Mouse (Mus musculus): ENCODE measurements at regions not wholly inside any gene's neighbourhood (a gene's known extent, or its start where the extent isn't known, plus 50 kb on each side); places are given as distances from the start of the nearest gene placed in this dataset.

DNA sequence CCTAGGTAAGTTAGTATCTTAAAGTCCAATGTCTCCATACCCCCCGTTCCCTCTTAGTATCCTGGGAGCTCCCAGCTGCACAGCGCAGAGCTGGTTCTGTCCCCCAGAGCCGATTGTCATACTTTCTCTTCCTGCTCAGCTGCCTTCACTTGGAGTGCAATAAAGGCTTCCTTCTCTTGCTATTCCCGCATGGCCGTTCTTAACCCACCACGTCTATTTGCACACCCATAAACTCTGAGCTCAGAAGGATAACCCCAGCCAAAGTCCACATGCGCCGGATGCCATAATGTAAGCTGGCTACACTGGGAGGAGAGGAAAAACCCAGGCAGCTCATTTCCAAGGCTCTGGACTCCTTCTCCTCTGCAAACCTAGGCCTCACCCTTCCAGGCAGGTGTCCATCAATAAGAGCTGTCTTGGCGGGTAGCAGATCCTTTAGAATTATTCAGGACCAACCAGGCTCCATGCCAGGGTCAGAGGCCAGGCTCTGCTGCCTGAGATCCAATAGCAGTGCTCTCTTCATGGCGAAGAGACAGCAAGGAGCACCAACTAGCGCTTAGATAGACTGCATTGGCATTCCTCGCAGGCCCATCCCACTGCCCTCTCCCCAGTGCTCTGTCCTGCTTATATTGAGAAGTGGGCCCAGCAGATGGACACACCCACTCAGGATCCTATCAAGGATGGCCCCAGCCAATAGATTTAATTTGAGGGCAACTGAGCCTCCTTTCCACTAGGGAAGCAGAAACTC lies 204.4 kb downstream of the Gm45692 start:
- no peak for TF ChIP-seq GATA1 (IDR thresholded peaks at IDR 0.05; ENCODE audit: low read length)

DNA sequence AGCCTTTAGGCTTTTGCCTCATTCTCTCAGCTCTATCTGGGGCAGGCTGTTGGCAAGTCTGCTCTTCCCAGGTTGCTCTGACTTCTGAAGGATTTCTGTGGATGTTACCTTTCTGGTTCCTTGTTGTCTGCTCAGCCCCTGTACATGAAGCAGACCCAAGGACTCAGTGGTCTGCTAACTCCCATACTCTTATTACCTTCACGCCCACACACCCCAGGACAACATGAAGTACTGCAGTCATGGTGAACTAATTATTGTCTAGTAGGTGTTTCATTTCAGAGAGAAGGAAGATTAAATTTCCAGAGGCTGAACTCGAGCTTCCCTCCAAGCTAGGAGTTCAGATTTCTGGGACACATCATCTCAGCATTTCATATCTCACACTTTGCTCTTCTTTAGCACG lies 205.3 kb downstream of the Gm45692 start:
- TF ChIP-seq GATA1 (IDR thresholded peaks at IDR 0.05; ENCODE audit: low read length): no peak

DNA sequence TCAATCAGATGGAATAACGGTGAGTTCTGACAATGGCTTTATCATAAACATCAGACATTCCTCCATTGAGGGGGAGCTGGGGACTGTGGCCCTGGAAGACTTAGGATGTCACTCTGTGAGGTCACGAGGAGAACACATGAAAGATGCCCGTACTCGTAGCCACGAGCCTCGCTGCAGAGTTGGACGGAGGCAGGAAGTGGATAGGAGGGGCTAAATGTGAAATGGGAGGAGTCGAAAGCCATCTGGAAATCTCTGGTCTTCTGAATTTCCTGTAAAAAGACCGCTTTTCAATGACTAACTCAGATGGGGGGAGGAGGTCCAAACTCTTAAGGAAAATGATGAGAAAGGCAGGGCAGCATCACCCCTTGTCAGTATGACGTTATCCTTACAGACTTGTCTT lies 210.5 kb downstream of the Gm45692 start:
- TF ChIP-seq GATA1 (IDR thresholded peaks at IDR 0.05; ENCODE audit: low read length): no peak

DNA sequence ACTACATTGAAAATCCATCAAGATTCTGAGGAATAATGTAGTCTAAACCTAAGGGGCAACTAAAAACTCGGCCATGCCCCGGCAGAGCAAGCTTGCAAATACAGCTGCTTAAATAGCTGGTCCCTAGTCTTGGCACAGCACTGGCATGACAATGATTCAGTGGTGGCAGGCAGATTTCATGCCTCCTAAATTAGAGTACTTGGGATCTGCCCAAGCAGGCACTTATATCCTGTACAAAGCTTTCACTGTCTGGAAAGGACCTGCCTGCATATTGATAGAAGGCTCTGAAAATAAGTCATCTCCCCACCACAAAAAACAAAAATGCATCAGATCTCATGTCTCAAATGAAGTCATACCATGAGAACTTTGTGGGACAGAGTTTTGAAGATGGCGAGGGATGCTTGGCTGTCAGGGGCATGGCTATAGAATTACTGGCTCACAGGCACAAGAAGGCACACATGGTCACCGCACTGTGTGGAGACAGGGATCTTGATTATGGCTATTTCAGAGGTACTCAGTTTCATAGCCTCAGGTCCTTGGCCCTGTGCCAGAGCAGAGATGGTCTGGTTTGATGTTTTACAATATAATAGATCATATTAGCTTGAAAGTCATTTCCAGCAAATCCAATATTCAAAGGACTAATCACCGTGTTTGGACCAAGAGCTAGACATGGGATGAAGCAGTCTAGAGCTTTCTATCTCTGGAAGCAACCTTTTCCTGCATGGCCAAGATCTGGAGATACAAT lies 217.7 kb downstream of the Gm45692 start:
- TF ChIP-seq GATA1 (IDR thresholded peaks at IDR 0.05; ENCODE audit: low read length): no peak

DNA sequence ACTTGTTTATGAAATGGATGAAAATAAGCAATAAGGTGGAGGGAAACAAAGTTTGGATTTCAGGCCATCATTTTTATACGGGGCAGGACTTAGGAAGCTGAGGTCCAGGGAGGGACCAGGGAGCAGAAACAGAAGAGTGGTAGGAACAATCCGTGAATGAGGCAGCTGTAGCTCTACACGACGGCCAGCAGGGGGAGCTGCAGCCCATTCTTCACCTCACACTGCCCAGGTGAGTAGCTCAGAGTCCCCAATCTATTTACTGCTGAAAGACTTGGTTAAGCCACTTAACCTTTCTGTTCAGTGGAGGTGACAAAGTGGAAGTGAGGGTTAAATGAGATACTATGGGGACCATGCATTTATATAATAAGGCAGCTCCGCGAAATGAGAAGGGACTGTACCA lies 225.7 kb downstream of the Gm45692 start:
- no peak for TF ChIP-seq GATA1 (IDR thresholded peaks at IDR 0.05; ENCODE audit: low read length)

DNA sequence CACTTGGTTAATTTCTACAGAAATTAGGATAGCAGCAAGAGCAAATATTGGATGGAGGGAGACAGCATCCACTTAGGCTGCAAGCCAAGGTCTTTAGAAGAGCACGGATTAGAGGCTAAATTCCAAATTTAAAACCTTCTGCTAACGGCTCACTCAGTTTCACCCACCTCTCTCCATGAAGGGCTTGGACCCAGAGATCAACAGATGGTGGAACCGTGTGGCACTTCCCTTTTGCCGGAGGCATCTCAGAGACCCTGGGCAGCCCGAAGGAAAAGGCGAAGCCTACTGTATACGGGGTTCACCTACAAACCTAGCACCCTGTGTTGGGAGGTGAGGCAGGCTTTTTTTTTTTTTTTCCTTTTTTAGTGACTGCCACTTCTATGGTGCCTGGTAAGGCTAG lies 229.9 kb downstream of the Gm45692 start:
- no peak for TF ChIP-seq GATA1 (IDR thresholded peaks at IDR 0.05; ENCODE audit: low read length)

DNA sequence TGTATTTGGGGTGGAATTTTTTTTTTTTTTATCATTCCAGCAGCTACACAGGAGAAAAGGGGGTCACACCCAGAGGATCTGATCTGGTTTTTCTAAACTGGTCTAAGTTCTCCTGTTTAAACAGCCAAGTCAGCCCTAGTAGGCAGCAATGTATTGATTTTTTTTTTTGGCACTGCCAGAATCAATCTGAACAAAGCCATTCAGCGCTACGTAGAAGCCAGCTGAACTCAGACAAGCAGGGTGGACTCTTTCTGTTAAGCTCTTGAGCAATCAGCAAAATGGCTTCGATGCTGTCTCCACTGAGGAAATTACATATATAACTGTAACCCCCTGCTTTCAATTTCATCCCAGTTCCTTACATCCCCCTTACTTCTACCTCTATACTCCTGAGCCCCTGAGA lies 230.5 kb downstream of the Gm45692 start:
- no peak for TF ChIP-seq GATA1 (IDR thresholded peaks at IDR 0.05; ENCODE audit: low read length)

DNA sequence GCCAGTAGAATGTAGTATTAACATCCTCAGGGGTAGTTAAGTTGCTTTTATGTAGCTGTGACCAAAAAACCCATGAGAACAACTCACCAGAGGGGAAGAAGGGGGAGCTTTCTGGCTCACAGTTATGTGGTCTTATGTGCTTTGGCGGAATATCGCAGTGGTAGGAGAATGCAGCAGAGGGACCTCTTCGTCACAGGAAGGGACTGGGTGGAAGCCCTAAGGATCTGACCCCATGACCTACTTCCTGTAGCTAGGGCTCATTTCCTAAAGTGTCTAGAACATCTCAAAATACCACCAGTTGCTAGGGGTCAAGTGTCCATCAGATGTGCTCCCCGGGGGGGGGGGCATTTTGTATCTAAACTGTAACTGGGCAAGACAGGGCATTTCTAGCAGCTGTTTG lies 231.3 kb downstream of the Gm45692 start:
- no peak for TF ChIP-seq GATA1 (IDR thresholded peaks at IDR 0.05; ENCODE audit: low read length)

DNA sequence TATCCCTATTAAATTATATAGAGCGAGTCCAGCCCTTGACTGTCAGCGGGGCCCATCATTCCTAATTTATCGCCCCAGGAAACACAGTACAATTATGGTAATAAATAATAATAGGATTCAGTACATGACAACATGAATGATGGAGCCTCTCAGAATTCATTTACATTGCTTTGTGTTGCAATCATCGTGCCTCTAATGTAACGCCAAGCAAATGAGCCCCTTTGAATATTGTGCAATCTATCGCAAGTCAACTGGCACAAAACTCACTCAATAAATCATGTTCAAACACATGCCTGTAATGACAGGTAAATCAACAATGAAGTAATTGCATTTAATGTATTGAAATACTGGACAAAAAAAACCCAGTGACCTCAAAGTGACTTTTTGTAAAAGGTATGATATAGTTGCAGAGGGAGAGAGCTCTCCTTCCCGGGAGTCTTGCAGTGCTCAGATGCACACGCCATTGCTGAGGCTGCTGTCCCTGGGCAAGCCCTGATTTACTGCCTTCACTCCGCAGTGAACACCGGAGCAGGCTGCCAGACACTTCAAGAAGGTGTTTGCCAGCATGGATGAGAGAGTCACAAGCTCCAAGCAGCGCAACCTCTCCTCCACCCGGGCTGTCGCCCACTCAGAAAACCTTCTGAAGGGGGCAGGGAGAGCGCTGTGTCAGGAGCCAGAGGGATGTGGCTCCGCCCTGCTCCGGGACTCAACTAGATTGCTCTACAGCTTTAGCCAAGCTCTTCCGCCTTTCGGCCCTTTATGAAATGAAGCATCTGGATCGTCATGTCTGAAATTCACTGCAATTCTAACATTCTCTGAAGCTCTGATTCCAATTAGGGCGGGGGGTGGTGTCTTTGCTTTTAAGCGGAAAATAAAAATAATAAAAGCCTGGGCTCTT lies 232.6 kb downstream of the Gm45692 start:
- TF ChIP-seq GATA1 (IDR thresholded peaks at IDR 0.05; ENCODE audit: low read length): no peak

DNA sequence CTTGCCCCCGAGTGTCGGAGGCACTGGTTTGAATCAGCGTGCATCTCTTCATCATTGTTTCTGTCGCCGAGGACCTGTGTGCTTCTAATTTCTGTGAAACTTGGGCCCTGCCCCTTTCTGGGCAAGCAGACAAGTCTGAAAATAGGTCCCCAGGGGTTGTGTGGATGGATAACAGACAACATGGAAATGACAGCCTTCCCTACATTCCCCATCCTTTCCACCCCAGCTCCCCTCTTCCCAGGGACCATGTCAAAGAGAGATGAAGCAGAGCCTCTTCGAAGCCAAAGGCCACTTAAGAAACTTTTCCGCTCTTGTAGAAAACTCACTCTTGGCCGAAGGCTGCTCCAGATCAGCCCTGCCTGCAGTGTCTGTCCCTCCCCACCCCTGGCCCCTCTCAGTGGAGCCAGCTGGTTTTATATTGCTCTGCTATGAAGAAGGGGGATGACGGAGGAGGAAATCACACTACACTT lies 233.2 kb downstream of the Gm45692 start:
- TF ChIP-seq GATA1 (IDR thresholded peaks at IDR 0.05; ENCODE audit: low read length): no peak

DNA sequence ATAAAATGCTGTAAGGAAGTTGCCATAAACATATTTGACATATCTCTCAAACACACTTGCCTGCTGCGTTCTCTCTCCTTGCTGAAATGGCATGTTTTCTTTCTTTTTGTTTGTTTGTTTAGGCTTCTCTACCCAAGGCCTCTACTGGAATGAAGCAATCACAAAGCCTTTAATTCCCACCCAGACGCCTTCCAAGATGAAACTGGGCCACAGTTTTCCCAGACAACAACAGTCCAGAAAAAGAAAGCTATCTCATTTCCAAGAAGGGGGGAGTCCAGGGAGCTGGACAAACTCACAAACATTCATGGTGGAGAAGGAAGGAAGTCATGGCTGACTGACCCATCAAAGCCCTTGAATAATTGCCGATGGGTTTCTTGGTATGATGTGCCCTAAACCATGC lies 234.1 kb downstream of the Gm45692 start:
- no peak for TF ChIP-seq GATA1 (IDR thresholded peaks at IDR 0.05; ENCODE audit: low read length)

DNA sequence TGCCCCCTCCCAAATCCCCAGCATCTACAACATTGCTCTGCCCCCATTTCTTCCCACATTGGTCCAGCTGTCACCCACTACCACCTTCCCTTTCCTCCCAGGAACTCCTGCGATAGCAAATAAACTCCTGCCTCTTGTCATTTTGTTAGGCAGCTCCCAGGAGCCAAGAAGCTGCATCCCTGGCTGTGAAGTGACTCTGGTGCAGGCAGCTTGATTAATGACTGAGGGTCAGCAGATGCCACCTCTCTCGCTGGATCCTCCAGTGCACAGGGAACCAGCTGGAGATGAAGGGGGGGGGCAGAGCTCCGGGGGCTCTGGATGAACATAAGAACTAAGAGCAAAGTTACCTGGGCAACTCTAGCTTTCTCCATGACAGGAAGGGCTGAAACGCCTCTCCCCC lies 235.2 kb downstream of the Gm45692 start:
- TF ChIP-seq GATA1 (IDR thresholded peaks at IDR 0.05; ENCODE audit: low read length): no peak

DNA sequence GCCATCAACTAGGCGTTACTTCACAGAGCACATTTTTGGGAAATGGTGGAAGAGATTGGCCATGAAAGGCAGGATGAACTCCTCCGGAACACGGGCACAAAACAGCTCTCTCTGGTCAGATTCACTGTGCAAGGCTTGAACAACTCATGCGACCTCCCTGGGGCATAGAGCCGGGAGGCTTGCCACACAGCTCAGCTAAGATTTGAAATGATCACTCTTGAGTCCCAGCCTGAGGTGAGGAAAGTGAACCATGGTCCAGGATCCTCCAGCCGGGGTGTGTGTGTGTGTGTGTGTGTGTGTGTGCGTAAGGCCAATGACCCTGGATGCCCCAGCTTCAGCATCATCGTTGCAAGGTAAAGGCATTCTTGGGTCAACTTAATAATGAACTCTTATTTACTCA lies 237.5 kb downstream of the Gm45692 start:
- TF ChIP-seq GATA1 (IDR thresholded peaks at IDR 0.05; ENCODE audit: low read length): no peak

DNA sequence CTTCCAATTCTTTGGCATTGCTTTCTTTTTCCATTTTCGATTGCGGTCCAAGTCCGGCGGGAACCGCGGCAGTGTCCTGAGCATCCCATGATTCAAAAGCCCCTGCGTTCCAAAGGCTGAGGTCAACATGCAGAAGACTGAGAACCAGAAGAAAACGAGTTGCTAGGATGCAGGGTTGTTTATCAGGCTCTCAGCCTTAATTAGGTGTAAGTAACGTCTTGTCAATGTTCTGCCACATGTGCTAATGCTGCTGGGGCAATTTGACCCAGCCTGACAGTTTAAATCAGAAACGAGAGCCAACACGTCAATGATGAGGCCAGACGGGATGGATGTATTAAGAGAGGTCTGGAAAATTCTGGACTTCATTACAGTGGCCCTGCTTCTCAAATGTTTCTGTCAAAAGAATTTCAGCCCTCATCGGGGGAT lies 239.4 kb downstream of the Gm45692 start:
- TF ChIP-seq GATA1 (IDR thresholded peaks at IDR 0.05; ENCODE audit: low read length): no peak

DNA sequence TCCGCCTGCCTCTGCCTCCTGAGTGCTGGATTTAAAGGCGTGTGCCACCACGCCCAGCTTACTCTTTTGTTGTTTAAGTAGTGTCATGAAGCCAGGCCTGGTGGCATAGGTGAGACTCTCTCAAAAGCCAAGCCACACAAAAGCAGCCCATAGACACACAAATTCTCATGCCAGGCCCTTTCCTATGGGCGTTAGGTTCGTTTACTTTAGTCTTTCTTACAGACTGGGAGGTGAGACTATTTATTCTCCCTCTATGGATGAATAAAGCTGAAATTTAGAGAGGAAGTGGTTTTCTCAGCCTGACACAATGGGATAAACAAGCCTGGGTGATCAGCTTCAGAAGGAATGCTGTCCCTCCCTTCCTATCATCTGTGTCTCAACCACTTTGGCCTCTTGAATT lies 243.0 kb downstream of the Gm45692 start:
- TF ChIP-seq GATA1 (IDR thresholded peaks at IDR 0.05; ENCODE audit: low read length): no peak

DNA sequence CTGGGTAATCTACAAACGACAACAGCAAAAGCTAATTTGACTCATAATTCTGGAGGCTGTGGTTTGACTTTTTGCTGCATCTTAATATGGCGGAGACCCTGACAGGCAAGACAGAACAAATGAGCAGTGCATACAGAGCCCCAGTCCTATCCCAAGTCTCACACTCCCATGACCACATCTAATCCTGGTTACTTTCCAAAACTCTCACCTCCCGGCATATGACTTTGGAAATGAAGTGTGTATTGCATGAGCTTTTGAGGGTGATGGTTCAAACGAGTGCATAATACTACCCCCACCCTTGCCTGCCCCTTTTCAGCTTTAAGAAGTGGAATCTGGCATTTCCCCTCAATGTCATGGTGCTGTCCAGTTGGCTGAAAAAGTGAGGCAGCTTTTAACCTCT lies 244.3 kb downstream of the Gm45692 start:
- TF ChIP-seq GATA1 (IDR thresholded peaks at IDR 0.05; ENCODE audit: low read length): no peak

Data from G1E-ER4 (cell line).